Mouse (Mus musculus) adrenal gland, postnatal 36 days (tissue): ENCODE measurements around the gene Slc22a14. TPM values are rescaled to one million over a fixed set of nuclear protein-coding genes. Genes with fewer than 3 reads are reported as not detected.
"Not testable (repeated sequence)": the region's sequence is repeated elsewhere in the genome, so short reads cannot be mapped to it uniquely, and the experiment has no call there.

Experiments used
- DNase-seq, 2 experiments: peaks; one replicate each; pipeline ENCODE4 v3.0.0; 2021; ENCODE audit warnings: mixed read lengths in 1 of 2
- long read RNA-seq, 2 experiments: library from polyadenylated mRNA; stranded (forward); transcript quantifications; one replicate each; pipeline ENCODE4 v2.0.0; 2021; ENCODE audit warnings: borderline sequencing depth in 2 of 2
- total RNA-seq, 2 experiments: library from RNA; stranded (reverse); gene quantifications; 2 replicates each; pipeline ENCODE4 v1.2.3; 2021

Gene Slc22a14
- not detected for total RNA-seq
- long read RNA-seq, experiment 1, partial matches to known transcripts, result 0 of 4 reads
- long read RNA-seq, experiment 1, other reads (novel, unspliced or antisense), result 4 of 4 reads
- long read RNA-seq, experiment 2, partial matches to known transcripts, result 0 of 1 reads
- long read RNA-seq, experiment 2, other reads (novel, unspliced or antisense), result 1 of 1 reads

GRCm38 (mm10) chr9:119365284-119365683 is at the start of gene Slc22a14:
TSS of gene Slc22a14 (minus strand) at chr9:119365553.
- no peak for DNase-seq

- no peak for DNase-seq
Measured at GRCm38 (mm10) chr9:119409864-119410263, 44.5 kb upstream of the Slc22a14 start.

GRCm38 (mm10) chr9:119408898-119409664 is 43.7 kb upstream of the Slc22a14 start:
- no peak for DNase-seq

GRCm38 (mm10) chr9:119407884-119408283 is 42.5 kb upstream of the Slc22a14 start:
- DNase-seq, result peak; percentile 36 to 40

GRCm38 (mm10) chr9:119404090-119404489 is 38.7 kb upstream of the Slc22a14 start:
- DNase-seq, result no peak

GRCm38 (mm10) chr9:119403236-119403641 is 37.9 kb upstream of the Slc22a14 start:
- DNase-seq, result peak; percentile 66 to 74

- peak; percentile 51 to 59 for DNase-seq
Measured at GRCm38 (mm10) chr9:119402253-119403235, 37.2 kb upstream of the Slc22a14 start.

- peak; percentile 96 to 99 for DNase-seq
Measured at GRCm38 (mm10) chr9:119401801-119402214, 36.5 kb upstream of the Slc22a14 start, which contains the start of gene Acvr2b. TSS of gene Acvr2b (plus strand) at chr9:119402118.

GRCm38 (mm10) chr9:119401351-119401750 is 36.0 kb upstream of the Slc22a14 start:
- DNase-seq, result no peak

- no peak for DNase-seq
Measured at GRCm38 (mm10) chr9:119394808-119395207, 29.5 kb upstream of the Slc22a14 start.

GRCm38 (mm10) chr9:119390214-119390613 is 24.9 kb upstream of the Slc22a14 start:
- DNase-seq, result no peak

GRCm38 (mm10) chr9:119388956-119389355 is 23.6 kb upstream of the Slc22a14 start:
- peak; percentile 10 to 47 for DNase-seq

GRCm38 (mm10) chr9:119382603-119383002 is 17.2 kb upstream of the Slc22a14 start:
- no peak for DNase-seq

GRCm38 (mm10) chr9:119378231-119378630 is 12.9 kb upstream of the Slc22a14 start:
- no peak for DNase-seq

- DNase-seq, result no peak
Measured at GRCm38 (mm10) chr9:119375556-119375955, 10.2 kb upstream of the Slc22a14 start.

- DNase-seq, result no peak
Measured at GRCm38 (mm10) chr9:119375008-119375407, 9.7 kb upstream of the Slc22a14 start.

- DNase-seq, result no peak
Measured at GRCm38 (mm10) chr9:119371251-119371650, 5.9 kb upstream of the Slc22a14 start.

- DNase-seq, result not testable (repeated sequence)
Measured at GRCm38 (mm10) chr9:119370770-119371169, 5.4 kb upstream of the Slc22a14 start.

GRCm38 (mm10) chr9:119368367-119368766 is 3.0 kb upstream of the Slc22a14 start:
- DNase-seq, result no peak

GRCm38 (mm10) chr9:119363229-119363628 is 2.1 kb downstream of the Slc22a14 start:
- no peak for DNase-seq

- DNase-seq, result no peak
Measured at GRCm38 (mm10) chr9:119361416-119361815, 3.9 kb downstream of the Slc22a14 start.

- no peak for DNase-seq
Measured at GRCm38 (mm10) chr9:119358058-119358429, 7.3 kb downstream of the Slc22a14 start.
